Mouse (Mus musculus) liver, embryonic 12.5 days (tissue): ENCODE results near the gene Eif4e3. TPM values are rescaled to one million over a fixed set of nuclear protein-coding genes. Genes with fewer than 3 reads are reported as not detected.

Experiments used
- ATAC-seq: fragments of 200-750 bp; cut with Nextera tagmentation; 2 replicates; pipeline ENCODE4 v1.8.0; 2017; ENCODE audit warnings: moderate number of reproducible peaks, mild to moderate bottlenecking, moderate library complexity
- H3K27ac ChIP-seq: fragments of 300-500 bp; sonication (generic); 2 replicates; pipeline ENCODE4 v1.5.1; 2016; ENCODE audit warnings: mild to moderate bottlenecking
- H3K27me3 ChIP-seq: fragments of 300-500 bp; sonication (generic); replicated peaks from 2 replicates; pipeline ENCODE4 v1.6.1; 2016; ENCODE audit warnings: mild to moderate bottlenecking, moderate library complexity
- H3K36me3 ChIP-seq: fragments of 300-500 bp; sonication (generic); 2 replicates; pipeline ENCODE4 v1.6.1; 2016; ENCODE audit warnings: mild to moderate bottlenecking, moderate library complexity
- H3K4me1 ChIP-seq: fragments of 300-500 bp; sonication (generic); 2 replicates; pipeline ENCODE4 v1.6.1; 2016
- H3K4me2 ChIP-seq: fragments of 300-500 bp; sonication (generic); 2 replicates; pipeline ENCODE4 v1.6.1; 2016; ENCODE audit warnings: mild to moderate bottlenecking, moderate library complexity
- H3K4me3 ChIP-seq: fragments of 300-500 bp; sonication (generic); 2 replicates; pipeline ENCODE4 v1.5.1; 2016; ENCODE audit warnings: mild to moderate bottlenecking, moderate library complexity
- H3K9ac ChIP-seq: fragments of 300-500 bp; sonication (generic); 2 replicates; pipeline ENCODE4 v1.6.1; 2016; ENCODE audit warnings: mild to moderate bottlenecking, moderate library complexity
- H3K9me3 ChIP-seq: fragments of 300-500 bp; sonication (generic); replicated peaks from 2 replicates; pipeline ENCODE4 v1.6.1; 2016; ENCODE audit warnings: mild to moderate bottlenecking, moderate library complexity
- WGBS: fragments of 180-500 bp; shearing (Covaris S2); methylation state at CpG from one replicate; pipeline ENCODE4 v1.1.7; 2016; ENCODE audit not compliant: insufficient replicate concordance; 5-methylcytosine and 5-hydroxymethylcytosine counted together
- polyA plus RNA-seq: library from polyadenylated mRNA; unstranded; fragments of >200 nt; fragmentation: Nextera tagmentation; extraction: Ambion mirVana; gene quantifications from 2 replicates; pipeline ENCODE4 v1.2.1, GENCODE M21; 2016

Eif4e3 gene
- polyA plus RNA-seq, 1 experiment from 2014 or later: 2.3 TPM

GRCm38 (mm10) chr6:99599651-99600050, 66.9 kb downstream of the Eif4e3 start:
- Histone ChIP-seq H3K27me3 (no peaks in the 10 kb centered on the region), H3K36me3 (no peaks in the 10 kb centered on the region), H3K4me2 (no peak overlapping the region), H3K9me3 (no peaks in the 10 kb centered on the region), H3K4me3 (no peak overlapping the region), H3K27ac (no peak overlapping the region), H3K4me1 (no peaks in the 10 kb centered on the region), H3K9ac (no peak overlapping the region)
- 56% methylated on average over 8 of the region's 8 CpGs for WGBS
- no peak for ATAC-seq

GRCm38 (mm10) chr6:99599229-99599628, 67.3 kb downstream of the Eif4e3 start:
- Histone ChIP-seq H3K4me2 (no peak overlapping the region), H3K4me1 (no peaks in the 10 kb centered on the region), H3K27ac (no peak overlapping the region), H3K27me3 (no peaks in the 10 kb centered on the region), H3K4me3 (no peak overlapping the region), H3K36me3 (no peaks in the 10 kb centered on the region), H3K9ac (no peak overlapping the region), H3K9me3 (no peaks in the 10 kb centered on the region)
- 53% methylated on average over 5 of the region's 5 CpGs for WGBS
- no peak for ATAC-seq

DNA sequence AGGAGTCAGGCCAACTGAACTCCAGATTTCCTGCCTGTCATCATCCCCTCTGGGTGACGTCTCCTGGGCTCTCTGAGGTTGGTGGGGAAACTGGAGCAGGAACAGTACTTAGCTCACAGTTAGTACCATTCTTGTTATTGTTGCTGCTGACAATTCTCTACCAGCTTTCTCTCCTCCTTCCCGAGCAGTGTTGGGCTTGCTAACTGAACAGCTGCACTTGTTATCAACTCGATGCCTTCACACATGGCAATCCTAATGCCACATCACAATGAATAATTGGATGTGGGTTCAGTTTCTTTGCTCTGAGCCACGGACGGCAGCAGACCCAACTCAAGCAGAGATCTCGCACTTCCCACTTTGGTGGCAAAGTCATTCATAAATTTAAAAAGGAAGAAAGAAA, 89.5 kb downstream of the Eif4e3 start:
- no peaks in the 10 kb centered on the region for H3K36me3 ChIP-seq
- H3K4me2 ChIP-seq: no peak overlapping the region
- no peak overlapping the region for H3K9ac ChIP-seq
- H3K4me1 ChIP-seq: no peaks in the 10 kb centered on the region
- H3K9me3 ChIP-seq: no peaks in the 10 kb centered on the region
- H3K27me3 ChIP-seq: no peaks in the 10 kb centered on the region
- H3K4me3 ChIP-seq: no peak overlapping the region
- no peak overlapping the region for H3K27ac ChIP-seq
- ATAC-seq: no peak
- WGBS: 47% methylated on average over 6 of the region's 6 CpGs

- 58% methylated on average over 6 of the region's 6 CpGs for WGBS
- ATAC-seq: no peak
- H3K4me3 ChIP-seq: no peak overlapping the region
Measured at GRCm38 (mm10) chr6:99575633-99576032, 90.9 kb downstream of the Eif4e3 start.

More at GRCm38 (mm10) chr6:99575633-99576032, 90.9 kb downstream of the Eif4e3 start:
- Histone ChIP-seq H3K27me3 (no peaks in the 10 kb centered on the region), H3K9ac (no peak overlapping the region), H3K36me3 (no peaks in the 10 kb centered on the region), H3K9me3 (no peaks in the 10 kb centered on the region), H3K27ac (no peak overlapping the region), H3K4me1 (no peaks in the 10 kb centered on the region), H3K4me2 (no peak overlapping the region)

Other genes with a start within 250 kb of the Eif4e3 start
- 25.5 and 29.3 TPM in 2 replicates for gene Foxp1, start 144.1 kb downstream of the Eif4e3 start, polyA plus RNA-seq
- gene Gm20696, start within 50 bp of the Eif4e3 start, polyA plus RNA-seq: 1.4 and 3.0 TPM in 2 replicates
- 0.23 and 0.39 TPM in 2 replicates for gene Gpr27, start 25.9 kb upstream of the Eif4e3 start, polyA plus RNA-seq
- not detected in 2 replicates for gene Prok2, start 59.6 kb upstream of the Eif4e3 start, polyA plus RNA-seq